Mouse (Mus musculus): ENCODE data around the gene Dnaja2.

DNA sequence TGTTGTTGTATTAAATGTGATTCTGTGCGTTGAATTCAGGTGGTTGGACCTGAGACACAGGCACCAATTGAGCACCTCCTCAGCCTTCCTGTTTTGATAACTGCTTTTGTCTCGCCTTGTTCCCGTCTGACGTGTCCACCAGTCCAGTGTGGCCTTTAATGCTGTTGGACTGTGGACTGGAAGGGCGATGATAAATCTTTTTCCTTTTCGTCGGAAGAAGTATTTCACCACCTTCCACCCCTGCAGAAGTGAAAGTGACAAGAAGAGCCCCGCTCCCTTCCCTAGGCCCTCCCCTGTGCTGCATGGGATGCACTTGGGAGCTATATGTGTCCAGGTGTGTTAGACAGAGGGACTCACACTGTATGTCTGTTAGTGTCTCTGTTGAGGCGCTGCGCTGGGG, 54.7 kb downstream of the Dnaja2 start:
- no peak for TF ChIP-seq POLR2A (IDR thresholded peaks at IDR 0.05; ENCODE audit: low read depth, low read length)
- no peak for TF ChIP-seq CTCF (IDR thresholded peaks at IDR 0.05; ENCODE audit: extremely low read depth, insufficient read depth, insufficient read length, insufficient replicate concordance)

Data from spleen, adult 2 months (tissue).